9 mouse cellular contexts compared by ENCODE assay signal in genomic region chr13:59547091-59547490, GRCm38 (mm10). TPM values are rescaled to one million over a fixed set of nuclear protein-coding genes. Genes with fewer than 3 reads are reported as not detected.
A peak's percentile ranks its signal among the peaks of the same experiment; 100 is the strongest.
DNase-seq lines count a peak whose midpoint lies in the region; ATAC-seq and TF ChIP-seq lines count a peak whose summit lies in the region.
"Had no signal": no experiment of that assay in that cellular context is flagged by ENCODE, and none has a peak within 500 bp of the region (broad histone marks: within the 10 kb centered on the region; RNA-seq: fewer than 3 reads in every experiment).

No protein-coding gene starts in this region.

- no peak overlapping the region for H3K9ac ChIP-seq in heart, embryonic 13.5 days
- H3K9ac ChIP-seq in forebrain, embryonic 15.5 days (replicated peaks), result no peak overlapping the region
- no peak overlapping the region for H3K9ac ChIP-seq in hindbrain, embryonic 13.5 days
- H3K9ac ChIP-seq: hindbrain, embryonic 12.5 days; limb, embryonic 12.5 days had no signal

- H3K9me3 ChIP-seq in heart, embryonic 13.5 days, result no peaks in the 10 kb centered on the region
- H3K9me3 ChIP-seq in forebrain, embryonic 15.5 days, result no peaks in the 10 kb centered on the region
- H3K9me3 ChIP-seq in hindbrain, embryonic 13.5 days, result no peaks in the 10 kb centered on the region
- H3K9me3 ChIP-seq: hindbrain, embryonic 12.5 days; limb, embryonic 12.5 days had no signal

- peak overlapping the region; percentile 1; the same call in 1 of the 2 replicates for H3K27ac ChIP-seq in layer of hippocampus, adult 2 months
- H3K27ac ChIP-seq in heart, embryonic 13.5 days (replicated peaks), result peak overlapping the region; percentile 46
- H3K27ac ChIP-seq in forebrain, embryonic 15.5 days (replicated peaks), result no peak overlapping the region
- no peak overlapping the region; the same call in 1 of the 2 replicates for H3K27ac ChIP-seq in hindbrain, embryonic 13.5 days
- H3K27ac ChIP-seq: hindbrain, embryonic 12.5 days; limb, embryonic 12.5 days had no signal

- no peak for ATAC-seq in heart, embryonic 13.5 days (ENCODE audit: extremely low read depth, insufficient number of reproducible peaks, low FRiP score, low TSS enrichment)
- ATAC-seq in megakaryocyte progenitor cell, adult 5-6 weeks (replicated peaks; ENCODE audit: poor library complexity), result peak; percentile 22; the same call in 1 of the 2 replicates
- ATAC-seq in forebrain, embryonic 15.5 days (replicated peaks), result no peak
- no peak for ATAC-seq in hindbrain, embryonic 13.5 days (ENCODE audit: low FRiP score)

- H3K4me1 ChIP-seq in heart, embryonic 13.5 days, result peaks cover 49% of the 10 kb centered on the region
- peaks cover 8% of the 10 kb centered on the region for H3K4me1 ChIP-seq in forebrain, embryonic 15.5 days
- peaks cover 28% of the 10 kb centered on the region for H3K4me1 ChIP-seq in hindbrain, embryonic 13.5 days (replicated peaks)

- no peak for TF ChIP-seq CTCF in layer of hippocampus, adult 2 months (conservative IDR thresholded peaks at IDR 0.05)

- no peaks in the 10 kb centered on the region for H3K27me3 ChIP-seq in heart, embryonic 13.5 days (replicated peaks)
- no peaks in the 10 kb centered on the region for H3K27me3 ChIP-seq in forebrain, embryonic 15.5 days
- no peaks in the 10 kb centered on the region for H3K27me3 ChIP-seq in hindbrain, embryonic 13.5 days
- H3K27me3 ChIP-seq: hindbrain, embryonic 12.5 days; limb, embryonic 12.5 days had no signal

- no peaks in the 10 kb centered on the region for H3K36me3 ChIP-seq in heart, embryonic 13.5 days
- no peaks in the 10 kb centered on the region for H3K36me3 ChIP-seq in forebrain, embryonic 15.5 days
- H3K36me3 ChIP-seq in hindbrain, embryonic 13.5 days, result no peaks in the 10 kb centered on the region
- H3K36me3 ChIP-seq: hindbrain, embryonic 12.5 days; limb, embryonic 12.5 days had no signal

- 52% methylated on average over 2 of the region's 2 CpGs for WGBS in heart, embryonic 13.5 days
- WGBS in forebrain, embryonic 15.5 days, result 63% methylated on average over 2 of the region's 2 CpGs
- 76% methylated on average over 2 of the region's 2 CpGs for WGBS in hindbrain, embryonic 13.5 days

- DNase-seq in layer of hippocampus, adult 2 months (ENCODE audit: low spot score in 2 of 2), result no peak
- DNase-seq in layer of hippocampus, adult 9-11 months, result no peak
- DNase-seq in kidney, postnatal 10 days, result peak; percentile 28

- no peak overlapping the region for H3K4me2 ChIP-seq in heart, embryonic 13.5 days
- no peak overlapping the region for H3K4me2 ChIP-seq in forebrain, embryonic 15.5 days (replicated peaks)
- no peak overlapping the region for H3K4me2 ChIP-seq in hindbrain, embryonic 13.5 days
- H3K4me2 ChIP-seq: hindbrain, embryonic 12.5 days; limb, embryonic 12.5 days had no signal

- H3K4me3 ChIP-seq in layer of hippocampus, adult 2 months, result no peak overlapping the region
- no peak overlapping the region for H3K4me3 ChIP-seq in heart, embryonic 13.5 days
- no peak overlapping the region for H3K4me3 ChIP-seq in forebrain, embryonic 15.5 days
- H3K4me3 ChIP-seq in hindbrain, embryonic 13.5 days, result no peak overlapping the region
- H3K4me3 ChIP-seq: hindbrain, embryonic 12.5 days; limb, embryonic 12.5 days had no signal

RNA-seq across cellular contexts. Expression of gene Agtpbp1, which starts 37.9 kb away (rescaled TPM):
- 100 to 1,000 TPM; 374 to 406 TPM for total RNA-seq in layer of hippocampus, adult 2 months (2021)
- 9.2 and 9.4 TPM in 2 replicates for polyA plus RNA-seq in heart, embryonic 13.5 days (2015; fragmentation: Nextera tagmentation; extraction: Ambion mirVana)
- 44.3 and 45.6 TPM in 2 replicates for total RNA-seq in megakaryocyte progenitor cell, adult 5-6 weeks (2015)
- 46.6 and 55.7 TPM in 2 replicates for total RNA-seq in megakaryocyte progenitor cell, adult 5-6 weeks (2017)
- 50.8 and 52.3 TPM in 2 replicates for polyA plus RNA-seq in forebrain, embryonic 15.5 days (2015; fragmentation: Nextera tagmentation; extraction: Ambion mirVana)
- polyA plus RNA-seq in hindbrain, embryonic 13.5 days (2015; fragmentation: Nextera tagmentation; extraction: Ambion mirVana), result 55.6 and 57.6 TPM in 2 replicates

RNA-seq across cellular contexts. Expression of gene Naa35, which starts 38.0 kb away (rescaled TPM):
- total RNA-seq in layer of hippocampus, adult 2 months (2021), result 10 to 100 TPM; 88.5 to 98.8 TPM
- polyA plus RNA-seq in heart, embryonic 13.5 days (2015; fragmentation: Nextera tagmentation; extraction: Ambion mirVana), result 68.5 and 74.1 TPM in 2 replicates
- total RNA-seq in megakaryocyte progenitor cell, adult 5-6 weeks (2015), result 59.8 and 66.4 TPM in 2 replicates
- total RNA-seq in megakaryocyte progenitor cell, adult 5-6 weeks (2017), result 35.5 and 42.6 TPM in 2 replicates
- 157 and 161 TPM in 2 replicates for polyA plus RNA-seq in forebrain, embryonic 15.5 days (2015; fragmentation: Nextera tagmentation; extraction: Ambion mirVana)
- polyA plus RNA-seq in hindbrain, embryonic 13.5 days (2015; fragmentation: Nextera tagmentation; extraction: Ambion mirVana), result 156 and 159 TPM in 2 replicates

Comparison
In these comparisons a context has a peak if more than half of its experiments do, and no peak if none do; other contexts are left out.
1. H3K27ac ChIP-seq: peak in layer of hippocampus, adult 2 months (single experiment) and heart, embryonic 13.5 days (single experiment); none in forebrain, embryonic 15.5 days (single experiment) and hindbrain, embryonic 13.5 days (single experiment).